Mouse (Mus musculus) G1E (cell line): ENCODE measurements at regions not wholly inside any gene's neighbourhood (a gene's known extent, or its start where the extent isn't known, plus 50 kb on each side); places are given as distances from the start of the nearest gene placed in this dataset.

ENCODE experiments used
- ATAC-seq: 2 replicates; pipeline ENCODE4 v1.8.0; 2016; ENCODE audit warnings: mild to moderate bottlenecking; ENCODE audit not compliant: insufficient number of reproducible peaks, poor library complexity, low FRiP score, severe bottlenecking; ENCODE audit errors: extremely low read depth
- DNase-seq: peaks from one replicate; pipeline ENCODE4 v3.0.0; 2012; ENCODE audit warnings: low spot score
- H3K27me3 ChIP-seq: 2 replicates; pipeline ENCODE4 v1.6.1; 2012; ENCODE audit warnings: mild to moderate bottlenecking, low read length, inconsistent platforms; ENCODE audit not compliant: insufficient read depth
- H3K36me3 ChIP-seq: replicated peaks from 2 replicates; pipeline ENCODE3; 2012; ENCODE audit warnings: mild to moderate bottlenecking, inconsistent platforms
- H3K4me1 ChIP-seq: 2 replicates; pipeline ENCODE4 v1.6.1; 2012; ENCODE audit warnings: low read depth, low read length, inconsistent platforms, mixed read lengths; ENCODE audit not compliant: insufficient read depth
- H3K4me3 ChIP-seq: 2 replicates; pipeline ENCODE4 v1.5.1; 2012; ENCODE audit warnings: low read depth, mild to moderate bottlenecking, inconsistent platforms, low read length, moderate library complexity, mixed read lengths
- H3K9me3 ChIP-seq: replicated peaks from 2 replicates; pipeline ENCODE4 v1.6.1; 2012; ENCODE audit warnings: inconsistent platforms
- CTCF ChIP-seq: IDR thresholded peaks from 2 replicates; pipeline ENCODE4 v1.5.1; 2012; ENCODE audit warnings: low read depth, low read length, inconsistent platforms, mixed read lengths
- GATA1 ChIP-seq: IDR thresholded peaks from 2 replicates; pipeline ENCODE4 v1.6.1; 2012; ENCODE audit warnings: borderline replicate concordance, low read length, inconsistent platforms, mixed read lengths
- GATA2 ChIP-seq: IDR thresholded peaks from 2 replicates; pipeline ENCODE4 v1.6.1; 2012; ENCODE audit warnings: low read depth, low read length, inconsistent platforms, borderline replicate concordance
- POLR2AphosphoS5 ChIP-seq: IDR thresholded peaks from 2 replicates; pipeline ENCODE4 v1.6.1; 2012; ENCODE audit warnings: low read depth, low read length, inconsistent platforms; ENCODE audit not compliant: insufficient replicate concordance
- TAL1 ChIP-seq: conservative IDR thresholded peaks from 2 replicates; pipeline ENCODE4 v1.6.1; 2012; ENCODE audit warnings: low read depth, low read length, inconsistent platforms, mixed read lengths

DNA sequence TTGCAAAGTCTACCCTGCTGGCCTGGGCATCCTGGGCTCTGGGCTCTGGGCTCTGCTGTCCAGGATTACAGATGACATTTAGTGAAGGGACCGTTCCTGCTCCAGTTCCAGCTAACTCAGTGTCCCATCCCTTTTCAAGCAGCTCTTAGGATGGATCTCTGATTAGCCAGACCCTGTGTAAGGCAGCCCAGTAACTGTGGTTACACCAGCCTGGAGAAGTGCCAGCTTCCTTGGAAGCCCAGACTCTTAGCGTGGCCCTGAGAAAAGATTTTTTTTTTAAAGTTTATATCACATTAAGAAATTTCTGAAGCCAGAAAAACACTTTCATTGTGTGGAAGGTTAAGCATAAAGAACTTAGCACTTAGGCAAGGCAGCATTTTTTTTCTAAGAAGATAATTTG lies 185.8 kb upstream of the Agap1 start:
- TF ChIP-seq TAL1 (no peak), GATA2 (no peak), GATA1 (no peak), POLR2AphosphoS5 (no peak), CTCF (no peak)
- Histone ChIP-seq H3K4me1 (no peaks in the 10 kb centered on the region), H3K4me3 (no peak overlapping the region), H3K9me3 (peaks cover 75% of the 10 kb centered on the region), H3K27me3 (no peaks in the 10 kb centered on the region), H3K36me3 (no peaks in the 10 kb centered on the region)
- ATAC-seq = no peak
- no peak for DNase-seq

DNA sequence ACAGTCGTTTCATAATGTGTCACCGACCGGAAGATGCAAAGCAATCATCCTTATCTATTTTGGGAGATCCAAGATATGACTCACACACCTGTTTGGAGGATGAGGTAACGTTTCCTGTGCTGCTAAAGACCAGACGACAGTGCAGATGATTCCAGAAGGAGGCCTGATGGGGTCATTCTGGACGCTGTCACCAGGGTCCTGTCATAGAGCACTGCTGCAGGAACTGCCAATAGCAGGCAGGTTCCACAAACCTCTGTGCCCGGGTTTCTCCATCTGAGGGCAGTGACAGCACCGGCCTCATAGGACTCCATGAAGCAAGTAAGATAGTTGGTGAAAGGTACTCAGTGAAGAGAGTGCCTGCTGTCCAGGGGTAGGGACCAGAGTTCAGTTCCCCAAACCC lies 182.9 kb upstream of the Agap1 start:
- Histone ChIP-seq H3K36me3 (no peaks in the 10 kb centered on the region), H3K4me1 (no peaks in the 10 kb centered on the region), H3K4me3 (no peak overlapping the region), H3K9me3 (peaks cover 70% of the 10 kb centered on the region), H3K27me3 (no peaks in the 10 kb centered on the region)
- TF ChIP-seq TAL1 (no peak), GATA1 (no peak), GATA2 (no peak), CTCF (no peak), POLR2AphosphoS5 (no peak)
- DNase-seq (no peak), ATAC-seq (no peak)

- no peaks in the 10 kb centered on the region for H3K27me3 ChIP-seq
- peaks cover 66% of the 10 kb centered on the region for H3K9me3 ChIP-seq
- H3K4me3 ChIP-seq = no peak overlapping the region
- TF ChIP-seq POLR2AphosphoS5 (no peak), TAL1 (no peak), GATA2 (no peak), GATA1 (no peak), CTCF (no peak)
- H3K4me1 ChIP-seq = no peaks in the 10 kb centered on the region
- H3K36me3 ChIP-seq = no peaks in the 10 kb centered on the region
- ATAC-seq (no peak), DNase-seq (no peak)
These were observed 181.6 kb upstream of the Agap1 start for GRCm38 (mm10) chr1:89273021-89273420.

DNA sequence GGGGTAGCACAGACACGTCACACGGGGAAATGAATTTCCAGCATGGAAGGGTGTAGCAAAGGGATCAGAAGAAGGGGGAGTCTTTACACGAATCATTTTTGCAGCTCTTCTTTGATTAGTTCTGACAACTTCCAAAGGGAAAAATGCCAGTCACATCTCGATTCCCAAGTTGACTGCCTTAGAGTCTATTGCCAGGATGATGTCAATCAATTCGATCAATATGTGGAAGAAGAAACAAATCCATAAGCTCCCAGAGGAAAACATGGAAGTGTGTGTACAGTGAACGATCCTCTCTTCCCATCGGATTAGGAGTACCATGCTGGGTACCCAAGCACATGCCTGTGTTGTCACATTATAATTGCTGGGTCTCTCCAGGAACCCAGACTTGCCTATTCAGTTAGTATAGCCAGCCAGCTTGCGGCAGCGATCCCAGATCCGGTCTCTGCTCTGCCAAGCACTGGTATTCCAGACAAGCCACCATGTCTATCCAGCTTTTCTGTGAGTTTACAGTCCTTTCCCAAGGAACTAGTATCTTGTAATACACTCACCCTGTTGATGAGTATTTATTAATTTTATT lies 180.7 kb upstream of the Agap1 start:
- Histone ChIP-seq H3K27me3 (no peaks in the 10 kb centered on the region), H3K4me3 (no peak overlapping the region), H3K36me3 (no peaks in the 10 kb centered on the region), H3K9me3 (peaks cover 70% of the 10 kb centered on the region), H3K4me1 (no peaks in the 10 kb centered on the region)
- TF ChIP-seq POLR2AphosphoS5 = no peak
- TF ChIP-seq GATA2 = no peak
- ATAC-seq (no peak), DNase-seq (no peak)

GRCm38 (mm10) chr1:89279382-89279781 lies 175.2 kb upstream of the Agap1 start:
- TF ChIP-seq GATA2 = no peak
- no peak for TF ChIP-seq CTCF
- no peak for TF ChIP-seq GATA1
- no peak for TF ChIP-seq TAL1
- TF ChIP-seq POLR2AphosphoS5 = no peak
- Histone ChIP-seq H3K27me3 (no peaks in the 10 kb centered on the region; the same call in 1 of the 2 replicates), H3K4me1 (no peaks in the 10 kb centered on the region), H3K4me3 (no peak overlapping the region), H3K9me3 (peaks cover 70% of the 10 kb centered on the region), H3K36me3 (no peaks in the 10 kb centered on the region)
- DNase-seq (no peak), ATAC-seq (no peak)

DNA sequence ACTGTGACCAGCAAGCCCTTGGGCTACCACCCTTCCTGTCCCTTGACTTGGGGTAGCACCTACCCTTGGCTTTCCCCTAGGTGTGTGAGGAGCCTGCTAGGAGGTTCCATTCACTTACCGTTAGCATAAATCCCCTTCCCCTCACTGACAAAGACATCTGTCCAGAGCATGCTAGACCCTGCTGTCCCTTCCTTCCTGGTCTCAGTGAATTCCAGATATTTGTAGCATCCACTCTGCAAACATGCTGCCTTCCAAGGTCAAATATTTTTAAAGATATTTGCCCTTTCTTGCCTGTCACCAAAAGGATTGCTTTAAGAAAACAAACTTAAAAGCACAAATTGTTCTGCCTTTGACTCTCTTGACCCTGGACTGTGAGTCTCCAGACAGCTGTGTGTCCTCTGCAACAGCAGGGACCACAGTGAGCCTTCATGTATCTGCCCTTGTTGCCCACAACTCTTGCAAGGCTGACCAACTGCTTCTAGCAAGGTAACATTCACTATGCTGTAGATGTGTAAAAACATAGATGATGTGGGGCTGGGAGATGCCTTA lies 173.4 kb upstream of the Agap1 start:
- no peak for ATAC-seq
- TF ChIP-seq TAL1 (no peak), CTCF (no peak), POLR2AphosphoS5 (no peak), GATA1 (no peak), GATA2 (no peak)
- Histone ChIP-seq H3K9me3 (peaks cover 70% of the 10 kb centered on the region), H3K36me3 (no peaks in the 10 kb centered on the region), H3K4me3 (no peak overlapping the region), H3K27me3 (no peaks in the 10 kb centered on the region; the same call in 1 of the 2 replicates), H3K4me1 (no peaks in the 10 kb centered on the region)
- no peak for DNase-seq
